Mouse (Mus musculus) liver, adult 2 months (tissue): ENCODE measurements around the gene 1500009C09Rik.

Experiments
- CTCF ChIP-seq: fragments of 200-500 bp; IDR thresholded peaks from 2 replicates; pipeline ENCODE4 v1.5.1; 2011; ENCODE audit warnings: low read depth, low read length, control low read depth
- POLR2A ChIP-seq: fragments of 200-500 bp; IDR thresholded peaks from 2 replicates; pipeline ENCODE4 v1.6.1; 2011; ENCODE audit warnings: low read length, control low read depth; ENCODE audit not compliant: insufficient read depth; ENCODE audit errors: extremely low read depth

GRCm38 (mm10) chr15:82206365-82207104, 45.7 kb upstream of the 1500009C09Rik start:
- TF ChIP-seq CTCF (no peak), POLR2A (no peak)
